16 mouse cellular contexts compared by ENCODE assay signal in genomic region chr10:21687484-21687883, GRCm38 (mm10).
"Had no signal": no experiment of that assay in that cellular context is flagged by ENCODE, and none has a peak within 500 bp of the region (broad histone marks: within the 10 kb centered on the region; RNA-seq: fewer than 3 reads in every experiment).

No protein-coding gene starts in this region.

- H3K9ac ChIP-seq: liver, embryonic 15.5 days; midbrain, embryonic 12.5 days had no signal

- H3K4me3 ChIP-seq: layer of hippocampus, adult 2 months; left cerebral cortex, adult 2 months; limb, embryonic 10.5 days; liver, embryonic 15.5 days; megakaryocyte, embryonic 14.5 days; midbrain, embryonic 12.5 days had no signal

- H3K9me3 ChIP-seq: limb, embryonic 10.5 days; liver, embryonic 15.5 days; megakaryocyte, embryonic 14.5 days; midbrain, embryonic 12.5 days had no signal

- ATAC-seq: lung, postnatal 0 days had no signal

- H3K36me3 ChIP-seq: limb, embryonic 10.5 days; liver, embryonic 15.5 days; midbrain, embryonic 12.5 days had no signal

- H3K4me1 ChIP-seq: megakaryocyte, embryonic 14.5 days had no signal

- H3K27me3 ChIP-seq: liver, embryonic 15.5 days; megakaryocyte, embryonic 14.5 days; midbrain, embryonic 12.5 days had no signal

- H3K27ac ChIP-seq: layer of hippocampus, adult 2 months; left cerebral cortex, adult 2 months; limb, embryonic 10.5 days; liver, embryonic 15.5 days; midbrain, embryonic 12.5 days; stomach, postnatal 0 days had no signal

- DNase-seq: kidney, adult 11 months; kidney, adult 9 months; kidney, postnatal 10 days; kidney, postnatal 4 days; lung, adult 2 months; lung, postnatal 36 days; right cerebral cortex, adult 18-20 months had no signal

- H3K4me2 ChIP-seq: liver, embryonic 11.5 days; liver, embryonic 15.5 days; midbrain, embryonic 12.5 days had no signal
